Mouse (Mus musculus) embryonic fibroblast, embryonic 13.5 days (primary cell): ENCODE data around the gene Pi4k2a.

Source experiments
- CTCF ChIP-seq: IDR thresholded peaks from 2 replicates; pipeline ENCODE4 v1.5.1; 2011; ENCODE audit warnings: mild to moderate bottlenecking, control low read depth, low read length, moderate library complexity, borderline replicate concordance; ENCODE audit not compliant: insufficient read depth
- POLR2A ChIP-seq: IDR thresholded peaks from 2 replicates; pipeline ENCODE4 v1.6.1; 2011; ENCODE audit warnings: low read depth, mild to moderate bottlenecking, control low read depth, low read length, moderate library complexity

GRCm38 (mm10) chr19:42142757-42143156 lies 52.5 kb downstream of the Pi4k2a start:
- no peak for TF ChIP-seq POLR2A
- no peak for TF ChIP-seq CTCF
